Mouse (Mus musculus) ES-E14 (cell line): ENCODE measurements around the gene Prn. TPM values are rescaled to one million over a fixed set of nuclear protein-coding genes. Genes with fewer than 3 reads are reported as not detected.
A peak's percentile ranks its signal among the peaks of the same experiment; 100 is the strongest.

Source experiments
- DNase-seq: peaks from one replicate; pipeline ENCODE4 v3.0.0-alpha.2; 2013; ENCODE audit warnings: low read depth, low spot score
- H3K27ac ChIP-seq: 2 replicates; pipeline ENCODE4 v1.5.1; 2012; ENCODE audit warnings: low read depth, mild to moderate bottlenecking, low read length, moderate library complexity, mixed read lengths; ENCODE audit not compliant: poor library complexity, insufficient read depth, severe bottlenecking
- H3K36me3 ChIP-seq: 2 replicates; pipeline ENCODE4 v1.6.1; 2012; ENCODE audit warnings: mild to moderate bottlenecking, low read length, moderate library complexity, mixed read lengths; ENCODE audit not compliant: control insufficient read depth, poor library complexity, insufficient read depth, severe bottlenecking
- H3K4me1 ChIP-seq, 2 experiments: fragments of 150-350 bp in 1 of 2; sonication (generic) in 1 of 2; 2 replicates each; pipeline ENCODE4 v1.6.1; 2012; ENCODE audit warnings: low read length in 2 of 2, mild to moderate bottlenecking in 1 of 2, mixed read lengths in 1 of 2; ENCODE audit not compliant: control insufficient read depth in 2 of 2, insufficient read depth in 2 of 2, poor library complexity in 1 of 2
- H3K4me3 ChIP-seq, 2 experiments: fragments of 150-350 bp in 1 of 2; sonication (generic) in 1 of 2; 2 replicates each; pipeline ENCODE4 v1.5.1; 2012; ENCODE audit warnings: low read length in 2 of 2, low read depth in 1 of 2, mild to moderate bottlenecking in 1 of 2, mixed read lengths in 1 of 2; ENCODE audit not compliant: insufficient read depth in 1 of 2, poor library complexity in 1 of 2, severe bottlenecking in 1 of 2
- H3K9ac ChIP-seq: 2 replicates; pipeline ENCODE4 v1.6.1; 2012; ENCODE audit warnings: low read depth, mild to moderate bottlenecking, low read length, mixed read lengths; ENCODE audit not compliant: poor library complexity, insufficient read depth, severe bottlenecking
- H3K9me3 ChIP-seq: fragments of 150-350 bp; sonication (generic); 2 replicates; pipeline ENCODE4 v1.6.1; 2012; ENCODE audit warnings: low read depth, mild to moderate bottlenecking, low read length; ENCODE audit not compliant: control insufficient read depth, insufficient read depth
- CHD2 ChIP-seq: IDR thresholded peaks from 2 replicates; pipeline ENCODE4 v1.6.1; 2014; ENCODE audit warnings: mild to moderate bottlenecking, low read depth, low read length, inconsistent platforms
- HCFC1 ChIP-seq: IDR thresholded peaks from 2 replicates; pipeline ENCODE4 v1.6.1; 2012; ENCODE audit warnings: low read length, inconsistent platforms, borderline replicate concordance; ENCODE audit not compliant: insufficient read depth
- MAFK ChIP-seq: IDR thresholded peaks from 2 replicates; pipeline ENCODE4 v1.6.1; 2014; ENCODE audit warnings: mild to moderate bottlenecking, low read depth, low read length, inconsistent platforms; ENCODE audit not compliant: insufficient read depth
- ZC3H11A ChIP-seq: IDR thresholded peaks from 2 replicates; pipeline ENCODE4 v1.6.1; 2012; ENCODE audit warnings: low read depth, mild to moderate bottlenecking, inconsistent platforms, low read length, borderline replicate concordance
- ZNF384 ChIP-seq: IDR thresholded peaks from 2 replicates; pipeline ENCODE4 v1.6.1; 2012; ENCODE audit warnings: low read depth, low read length, inconsistent platforms
- in situ Hi-C, 2 experiments: fragments of 600-800 bp; cut with MboI; formaldehyde crosslinking; loops; one replicate each; pipeline ENCODE4 v1.15.1; 2025; ENCODE audit warnings: low sequenced_read_pairs in 2 of 2, inconsistent platforms in 1 of 2; ENCODE audit not compliant: unreplicated experiment in 2 of 2
- total RNA-seq: library from RNA; depleted of rRNA; stranded (reverse); fragments of 300-350 nt; gene quantifications from 2 replicates; pipeline ENCODE4 v1.2.3, GENCODE M21; 2012

The Prn gene
- total RNA-seq, 1 experiment = not detected

DNA sequence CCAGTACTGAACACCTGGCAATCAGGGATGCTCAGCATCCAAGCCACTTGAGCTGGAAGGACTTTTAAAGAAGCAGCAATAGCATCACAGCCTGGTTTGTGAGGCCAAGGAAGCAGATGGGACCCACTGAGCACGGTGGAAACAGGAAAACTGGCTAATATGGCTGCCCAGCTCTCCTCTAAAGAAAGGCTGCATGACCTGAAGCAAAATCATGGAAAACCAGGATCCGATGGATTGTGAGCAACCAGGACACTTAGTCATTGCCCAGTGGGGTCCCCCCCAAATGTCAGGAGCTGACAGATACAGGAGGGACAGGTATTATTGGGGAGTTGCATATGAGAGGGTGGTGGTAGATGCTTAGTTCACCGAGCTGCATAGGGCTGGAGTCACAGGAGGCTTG, 38.4 kb downstream of the Prn start:
- Histone ChIP-seq H3K4me3 (no peak overlapping the region), H3K4me1 (peaks cover 0 to 10% of the 10 kb centered on the region in 2 experiments; a peak in 1 of 4 replicates), H3K9ac (no peak overlapping the region), H3K27ac (no peak overlapping the region), H3K36me3 (no peaks in the 10 kb centered on the region), H3K9me3 (no peaks in the 10 kb centered on the region)
- in situ Hi-C loops = loop anchor here (25.0 kb wide), 2 partner anchors 136 to 386 kb away; partner anchors contain the start of gene Adra1d (in 1 of the 2)
- no peak for DNase-seq
- TF ChIP-seq HCFC1 (no peak), CHD2 (no peak), ZNF384 (no peak), MAFK (no peak), ZC3H11A (no peak)

- H3K27ac ChIP-seq = no peak overlapping the region
- peaks cover 0 to 14% of the 10 kb centered on the region in 2 experiments; a peak in 1 of 4 replicates for H3K4me1 ChIP-seq
- H3K36me3 ChIP-seq = no peaks in the 10 kb centered on the region
- no peak for DNase-seq
- no peaks in the 10 kb centered on the region for H3K9me3 ChIP-seq
- no peak overlapping the region for H3K9ac ChIP-seq
- in situ Hi-C loops = loop anchor here (25.0 kb wide), 2 partner anchors 137 to 387 kb away; partner anchors contain the start of gene Adra1d (in 1 of the 2)
- no peak for TF ChIP-seq ZC3H11A
- no peak for TF ChIP-seq HCFC1
- TF ChIP-seq MAFK = no peak
- TF ChIP-seq CHD2 = no peak
- no peak for TF ChIP-seq ZNF384
- H3K4me3 ChIP-seq = no peak overlapping the region
Observed at GRCm38 (mm10) chr2:131948916-131949639, 39.3 kb downstream of the Prn start.

DNA sequence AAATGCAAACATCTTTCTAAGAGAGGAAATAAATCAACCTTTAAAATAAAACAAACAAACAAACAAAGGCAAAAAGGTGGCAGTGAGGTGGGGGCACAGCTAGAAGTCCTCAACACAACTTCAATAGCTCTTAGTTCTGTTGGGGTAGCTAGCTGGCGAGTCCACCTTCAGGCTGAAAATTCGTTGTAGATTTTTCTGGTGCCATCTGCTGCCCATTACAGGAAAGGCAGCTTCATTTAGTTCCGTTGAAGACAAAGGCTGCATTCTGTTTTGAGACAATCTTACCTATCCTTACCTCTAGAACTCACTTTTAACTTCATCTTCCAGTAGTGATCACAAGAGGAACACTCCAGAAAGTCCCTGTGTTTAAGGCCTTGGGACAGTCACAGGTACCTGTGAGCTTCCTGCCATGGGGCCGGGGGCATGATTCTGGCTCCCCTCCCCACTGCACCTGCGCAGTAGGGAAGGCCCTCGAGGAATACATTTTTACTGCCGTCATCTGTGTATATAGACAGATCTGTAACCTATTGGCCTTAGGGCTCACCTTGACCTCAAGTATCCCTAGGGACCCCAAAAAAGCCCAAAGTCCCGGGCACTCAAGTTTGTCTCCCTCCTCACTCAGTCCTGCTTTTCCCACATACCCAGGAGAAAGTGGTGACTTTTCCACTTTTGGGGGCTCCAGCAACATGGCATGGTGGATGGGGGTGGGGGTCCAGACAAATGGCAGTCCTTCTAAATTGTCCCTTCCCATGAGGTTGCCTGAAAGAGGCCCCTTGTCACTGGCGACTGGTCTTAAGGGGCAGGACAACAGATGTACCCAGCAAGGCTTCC, 40.2 kb downstream of the Prn start:
- DNase-seq = peak; percentile 33
- H3K9me3 ChIP-seq = no peaks in the 10 kb centered on the region
- H3K27ac ChIP-seq = no peak overlapping the region
- no peaks in the 10 kb centered on the region for H3K36me3 ChIP-seq
- peaks cover 5 to 16% of the 10 kb centered on the region in 2 experiments; a peak in 2 of 4 replicates for H3K4me1 ChIP-seq
- H3K4me3 ChIP-seq = no peak overlapping the region
- H3K9ac ChIP-seq = no peak overlapping the region
- TF ChIP-seq MAFK = no peak
- no peak for TF ChIP-seq CHD2
- TF ChIP-seq ZC3H11A = peak; percentile 68
- in situ Hi-C loops = loop anchor here (25.0 kb wide), 2 partner anchors 138 to 388 kb away; partner anchors contain the start of gene Adra1d (in 1 of the 2)

DNA sequence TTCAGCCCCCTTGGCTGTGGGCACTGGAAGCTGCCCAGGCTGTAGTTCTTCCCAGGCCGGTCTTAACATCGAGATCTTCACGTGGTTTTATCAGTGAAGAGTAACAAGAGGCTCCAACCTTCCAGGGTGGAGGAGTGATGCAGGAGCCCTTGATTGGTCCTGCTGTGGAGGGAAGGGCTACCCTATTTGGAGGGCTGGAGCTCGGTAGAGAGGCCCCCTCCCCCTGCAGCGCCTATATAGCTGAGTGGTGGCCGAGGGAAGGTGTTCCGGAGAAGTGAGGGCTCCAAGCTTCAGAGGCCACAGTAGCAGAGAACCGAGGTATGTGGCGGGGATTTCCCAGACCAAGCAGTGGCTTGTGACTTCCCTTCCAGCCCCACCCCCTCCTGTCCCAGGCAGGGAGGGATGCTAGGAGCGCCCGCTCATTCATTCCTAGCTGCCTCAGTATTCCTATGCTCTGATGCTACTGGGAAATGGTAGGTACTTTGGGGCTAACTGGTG, 40.9 kb downstream of the Prn start, which contains the start of gene Prnd:
TSS of gene Prnd (plus strand) at position 264 of the 498 bp plus-strand sequence.
- Histone ChIP-seq H3K9me3 (no peaks in the 10 kb centered on the region), H3K36me3 (no peaks in the 10 kb centered on the region), H3K4me1 (peaks cover 8 to 16% of the 10 kb centered on the region in 2 experiments; a peak in 3 of 4 replicates), H3K27ac (no peak within 1 kb of the TSS), H3K9ac (no peak within 1 kb of the TSS), H3K4me3 (no peak within 1 kb of the TSS)
- peak; percentile 34 for DNase-seq
- in situ Hi-C loops = no loop called here
- TF ChIP-seq MAFK (no peak), HCFC1 (no peak), ZC3H11A (no peak), CHD2 (no peak), ZNF384 (no peak)
